Mouse (Mus musculus): Measurements from ENCODE around the gene Klf15. TPM values are rescaled to one million over a fixed set of nuclear protein-coding genes. Genes with fewer than 3 reads are reported as not detected.

Gene Klf15
- polyA plus RNA-seq, 1 experiment from 2014 or later = 20.8 TPM

DNA sequence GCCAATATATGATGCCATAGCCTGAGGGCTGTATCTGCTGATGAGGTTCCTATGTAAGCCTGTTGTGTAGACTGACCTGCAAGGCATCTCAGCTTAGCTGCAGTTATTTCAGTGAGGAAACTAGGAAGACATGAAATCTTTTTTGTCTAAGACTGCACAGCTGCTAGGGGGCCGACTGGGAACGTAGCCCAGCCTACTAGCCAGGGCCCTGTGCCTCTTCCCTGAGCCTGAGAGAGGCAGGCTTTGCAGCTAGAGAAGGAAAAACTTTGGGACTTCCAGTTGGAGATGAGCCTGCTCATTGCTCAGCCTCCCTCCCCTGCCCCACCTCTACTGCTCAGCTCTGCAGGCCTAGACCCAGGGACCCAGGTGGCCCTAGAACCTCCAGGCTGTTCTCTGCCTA is 30.9 kb upstream of the Klf15 start:
- no peak overlapping the region for H3K9ac ChIP-seq (ENCODE audit: low read depth, low read length)
- H3K4me2 ChIP-seq (ENCODE audit: low read length) = no peak overlapping the region
- no peak for DNase-seq (ENCODE audit: low spot score)
- H3K27me3 ChIP-seq (ENCODE audit: insufficient read depth, low read length) = peaks cover 6% of the 10 kb centered on the region; the same call in 1 of the 2 replicates
- H3K36me3 ChIP-seq (ENCODE audit: insufficient read depth, low read length) = no peaks in the 10 kb centered on the region
- no peaks in the 10 kb centered on the region for H3K9me3 ChIP-seq (replicated peaks; ENCODE audit: low read length)
- H3K4me1 ChIP-seq (replicated peaks; ENCODE audit: insufficient read depth, low read length) = no peaks in the 10 kb centered on the region
- 67% methylated on average over 2 of the region's 2 CpGs for WGBS
- H3K4me3 ChIP-seq (replicated peaks; ENCODE audit: low read depth, low read length) = no peak overlapping the region
- no peak overlapping the region for H3K27ac ChIP-seq
- ATAC-seq (replicated peaks; ENCODE audit: low FRiP score, low read depth) = no peak
- TF ChIP-seq CTCF (IDR thresholded peaks at IDR 0.05; ENCODE audit: low read depth) = no peak

DNA sequence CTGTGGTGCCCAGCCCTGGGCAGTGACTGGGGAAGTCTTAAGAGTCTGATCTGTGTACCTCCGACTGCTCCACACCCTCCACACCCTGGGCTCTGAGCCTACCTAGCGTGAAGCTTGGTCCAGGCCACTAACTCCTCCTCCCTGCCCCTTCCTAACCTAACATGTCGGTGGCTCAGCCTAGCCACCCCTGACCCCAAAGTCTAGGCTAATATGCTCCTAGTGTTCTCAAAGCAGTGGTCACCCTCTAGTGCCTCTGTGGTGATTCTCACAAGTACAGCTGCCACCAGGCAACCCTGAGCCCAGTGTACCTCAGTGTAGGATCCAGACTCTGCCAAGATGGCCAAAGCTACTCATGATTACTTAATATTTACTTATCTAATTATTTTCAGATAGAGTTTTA is 27.7 kb upstream of the Klf15 start:
- Histone ChIP-seq H3K4me1 (replicated peaks; ENCODE audit: insufficient read depth, low read length) (no peaks in the 10 kb centered on the region), H3K9me3 (replicated peaks; ENCODE audit: low read length) (no peaks in the 10 kb centered on the region), H3K27me3 (ENCODE audit: insufficient read depth, low read length) (no peaks in the 10 kb centered on the region), H3K9ac (ENCODE audit: low read depth, low read length) (no peak overlapping the region), H3K4me3 (replicated peaks; ENCODE audit: low read depth, low read length) (no peak overlapping the region), H3K27ac (no peak overlapping the region), H3K36me3 (ENCODE audit: insufficient read depth, low read length) (no peaks in the 10 kb centered on the region), H3K4me2 (ENCODE audit: low read length) (no peak overlapping the region)
- 56% methylated on average over 3 of the region's 3 CpGs for WGBS
- ATAC-seq (replicated peaks; ENCODE audit: low FRiP score, low read depth) (peak; percentile 53; the same call in 1 of the 2 replicates), DNase-seq (ENCODE audit: low spot score) (no peak)
- no peak for TF ChIP-seq CTCF (IDR thresholded peaks at IDR 0.05; ENCODE audit: low read depth)

- H3K36me3 ChIP-seq (ENCODE audit: insufficient read depth, low read length) = no peaks in the 10 kb centered on the region
- ATAC-seq (replicated peaks; ENCODE audit: low FRiP score, low read depth) (peak; percentile 85), DNase-seq (ENCODE audit: low spot score) (peak; percentile 87)
- no peak overlapping the region for H3K9ac ChIP-seq (ENCODE audit: low read depth, low read length)
- H3K27ac ChIP-seq = no peak overlapping the region
- no peak overlapping the region for H3K4me3 ChIP-seq (replicated peaks; ENCODE audit: low read depth, low read length)
- TF ChIP-seq CTCF (IDR thresholded peaks at IDR 0.05; ENCODE audit: low read depth) = peak; percentile 83
- H3K27me3 ChIP-seq (ENCODE audit: insufficient read depth, low read length) = no peaks in the 10 kb centered on the region
- H3K4me2 ChIP-seq (ENCODE audit: low read length) = no peak overlapping the region
- WGBS = 14% methylated on average over 11 of the region's 11 CpGs
- no peaks in the 10 kb centered on the region for H3K9me3 ChIP-seq (replicated peaks; ENCODE audit: low read length)
- no peaks in the 10 kb centered on the region for H3K4me1 ChIP-seq (replicated peaks; ENCODE audit: insufficient read depth, low read length)
Observed at GRCm38 (mm10) chr6:90435195-90435618, 27.2 kb upstream of the Klf15 start.

GRCm38 (mm10) chr6:90436192-90436907 is 26.0 kb upstream of the Klf15 start:
- 80% methylated on average over 10 of the region's 10 CpGs for WGBS
- Histone ChIP-seq H3K27ac (no peak overlapping the region), H3K9me3 (replicated peaks; ENCODE audit: low read length) (no peaks in the 10 kb centered on the region), H3K4me3 (replicated peaks; ENCODE audit: low read depth, low read length) (no peak overlapping the region), H3K27me3 (ENCODE audit: insufficient read depth, low read length) (no peaks in the 10 kb centered on the region), H3K4me1 (replicated peaks; ENCODE audit: insufficient read depth, low read length) (no peaks in the 10 kb centered on the region), H3K36me3 (ENCODE audit: insufficient read depth, low read length) (no peaks in the 10 kb centered on the region), H3K9ac (ENCODE audit: low read depth, low read length) (no peak overlapping the region), H3K4me2 (ENCODE audit: low read length) (no peak overlapping the region)
- DNase-seq (ENCODE audit: low spot score) (no peak), ATAC-seq (replicated peaks; ENCODE audit: low FRiP score, low read depth) (no peak)
- no peak for TF ChIP-seq CTCF (IDR thresholded peaks at IDR 0.05; ENCODE audit: low read depth)

GRCm38 (mm10) chr6:90437041-90437440 is 25.3 kb upstream of the Klf15 start:
- no peak for TF ChIP-seq CTCF (IDR thresholded peaks at IDR 0.05; ENCODE audit: low read depth)
- DNase-seq (ENCODE audit: low spot score) (no peak), ATAC-seq (replicated peaks; ENCODE audit: low FRiP score, low read depth) (no peak)
- 89% methylated on average over 3 of the region's 3 CpGs for WGBS
- H3K4me3 ChIP-seq (replicated peaks; ENCODE audit: low read depth, low read length) = no peak overlapping the region
- H3K4me2 ChIP-seq (ENCODE audit: low read length) = no peak overlapping the region
- H3K9ac ChIP-seq (ENCODE audit: low read depth, low read length) = no peak overlapping the region
- no peaks in the 10 kb centered on the region for H3K9me3 ChIP-seq (replicated peaks; ENCODE audit: low read length)
- no peak overlapping the region for H3K27ac ChIP-seq
- no peaks in the 10 kb centered on the region for H3K36me3 ChIP-seq (ENCODE audit: insufficient read depth, low read length)
- H3K27me3 ChIP-seq (ENCODE audit: insufficient read depth, low read length) = no peaks in the 10 kb centered on the region
- H3K4me1 ChIP-seq (replicated peaks; ENCODE audit: insufficient read depth, low read length) = no peaks in the 10 kb centered on the region

GRCm38 (mm10) chr6:90446883-90447282 is 15.5 kb upstream of the Klf15 start:
- DNase-seq (ENCODE audit: low spot score) = no peak
- no peak for TF ChIP-seq CTCF (IDR thresholded peaks at IDR 0.05; ENCODE audit: low read depth)
- H3K27me3 ChIP-seq (ENCODE audit: insufficient read depth, low read length) = no peaks in the 10 kb centered on the region
- no peak overlapping the region for H3K4me2 ChIP-seq (ENCODE audit: low read length)
- H3K36me3 ChIP-seq (ENCODE audit: insufficient read depth, low read length) = no peaks in the 10 kb centered on the region
- H3K9ac ChIP-seq (ENCODE audit: low read depth, low read length) = no peak overlapping the region
- no peak overlapping the region for H3K27ac ChIP-seq
- no peak overlapping the region for H3K4me3 ChIP-seq (replicated peaks; ENCODE audit: low read depth, low read length)
- ATAC-seq (replicated peaks; ENCODE audit: low FRiP score, low read depth) = no peak
- H3K4me1 ChIP-seq (replicated peaks; ENCODE audit: insufficient read depth, low read length) = no peaks in the 10 kb centered on the region
- H3K9me3 ChIP-seq (replicated peaks; ENCODE audit: low read length) = no peaks in the 10 kb centered on the region
- 61% methylated on average over 4 of the region's 4 CpGs for WGBS

Data from kidney, postnatal 0 days (tissue).